Mouse (Mus musculus): ENCODE data around the gene Pakap.
A peak's percentile ranks its signal among the peaks of the same experiment; 100 is the strongest.

Gene Pakap

GRCm38 (mm10) chr4:57801986-57802385, 234.0 kb downstream of the Pakap start:
- no peak for DNase-seq (ENCODE audit: low read depth)

- DNase-seq (ENCODE audit: low read depth): no peak
Measured at GRCm38 (mm10) chr4:57802411-57802810, 234.4 kb downstream of the Pakap start.

- DNase-seq (ENCODE audit: low read depth): no peak
Measured at GRCm38 (mm10) chr4:57804902-57805301, 236.9 kb downstream of the Pakap start.

- no peak for DNase-seq (ENCODE audit: low read depth)
Measured at GRCm38 (mm10) chr4:57809449-57809848, 241.5 kb downstream of the Pakap start.

- DNase-seq (ENCODE audit: low read depth): no peak
Measured at GRCm38 (mm10) chr4:57812075-57812474, 244.1 kb downstream of the Pakap start.

GRCm38 (mm10) chr4:57812916-57813575, 245.1 kb downstream of the Pakap start:
- DNase-seq (ENCODE audit: low read depth): peak; percentile 63

- peak; percentile 79 for DNase-seq (ENCODE audit: low read depth)
Measured at GRCm38 (mm10) chr4:57813576-57813945, 245.6 kb downstream of the Pakap start.

GRCm38 (mm10) chr4:57815355-57815754, 247.4 kb downstream of the Pakap start:
- DNase-seq (ENCODE audit: low read depth): no peak

- no peak for DNase-seq (ENCODE audit: low read depth)
Measured at GRCm38 (mm10) chr4:57816146-57816545, 248.2 kb downstream of the Pakap start.

- DNase-seq (ENCODE audit: low read depth): no peak
Measured at GRCm38 (mm10) chr4:57820839-57821374, 252.9 kb downstream of the Pakap start.

- DNase-seq (ENCODE audit: low read depth): no peak
Measured at GRCm38 (mm10) chr4:57821556-57822356, 253.8 kb downstream of the Pakap start.

GRCm38 (mm10) chr4:57822641-57823040, 254.7 kb downstream of the Pakap start:
- DNase-seq (ENCODE audit: low read depth): no peak

- no peak for DNase-seq (ENCODE audit: low read depth)
Measured at GRCm38 (mm10) chr4:57824626-57825240, 256.8 kb downstream of the Pakap start.

GRCm38 (mm10) chr4:57826272-57826671, 258.3 kb downstream of the Pakap start:
- no peak for DNase-seq (ENCODE audit: low read depth)

- DNase-seq (ENCODE audit: low read depth): no peak
Measured at GRCm38 (mm10) chr4:57829131-57829530, 261.2 kb downstream of the Pakap start.

- DNase-seq (ENCODE audit: low read depth): no peak
Measured at GRCm38 (mm10) chr4:57829740-57830139, 261.8 kb downstream of the Pakap start.

GRCm38 (mm10) chr4:57832318-57832717, 264.3 kb downstream of the Pakap start:
- DNase-seq (ENCODE audit: low read depth): no peak

- no peak for DNase-seq (ENCODE audit: low read depth)
Measured at GRCm38 (mm10) chr4:57833060-57833459, 265.1 kb downstream of the Pakap start.

GRCm38 (mm10) chr4:57834141-57834540, 266.2 kb downstream of the Pakap start:
- no peak for DNase-seq (ENCODE audit: low read depth)

- DNase-seq (ENCODE audit: low read depth): no peak
Measured at GRCm38 (mm10) chr4:57837089-57837488, 269.1 kb downstream of the Pakap start.

GRCm38 (mm10) chr4:57839343-57839742, 271.4 kb downstream of the Pakap start:
- no peak for DNase-seq (ENCODE audit: low read depth)

GRCm38 (mm10) chr4:57841911-57842310, 273.9 kb downstream of the Pakap start:
- DNase-seq (ENCODE audit: low read depth): no peak
